Mouse (Mus musculus) bone marrow macrophage, adult 2 months (primary cell): ENCODE results near the gene Kyat3.

Source experiments
- CTCF ChIP-seq: IDR thresholded peaks from 2 replicates; pipeline ENCODE4 v1.5.1; 2012; ENCODE audit warnings: low read depth, mild to moderate bottlenecking, low read length, moderate library complexity
- POLR2A ChIP-seq: IDR thresholded peaks from 2 replicates; pipeline ENCODE4 v1.6.1; 2012; ENCODE audit warnings: mild to moderate bottlenecking, low read depth, low read length, borderline replicate concordance

GRCm38 (mm10) chr3:142696517-142696916, 4.3 kb upstream of the Kyat3 start:
- TF ChIP-seq POLR2A (no peak), CTCF (no peak)
